Mouse (Mus musculus) CD4-positive helper T cell, adult 2 months (primary cell): ENCODE results near the gene Flna.
"Not testable (repeated sequence)": the region's sequence is repeated elsewhere in the genome, so short reads cannot be mapped to it uniquely, and the experiment has no call there.

Source experiments
- DNase-seq: peaks from one replicate; pipeline ENCODE4 v3.0.0-alpha.2; 2012; ENCODE audit warnings: low read depth, missing footprints, low spot score

The Flna gene

DNA sequence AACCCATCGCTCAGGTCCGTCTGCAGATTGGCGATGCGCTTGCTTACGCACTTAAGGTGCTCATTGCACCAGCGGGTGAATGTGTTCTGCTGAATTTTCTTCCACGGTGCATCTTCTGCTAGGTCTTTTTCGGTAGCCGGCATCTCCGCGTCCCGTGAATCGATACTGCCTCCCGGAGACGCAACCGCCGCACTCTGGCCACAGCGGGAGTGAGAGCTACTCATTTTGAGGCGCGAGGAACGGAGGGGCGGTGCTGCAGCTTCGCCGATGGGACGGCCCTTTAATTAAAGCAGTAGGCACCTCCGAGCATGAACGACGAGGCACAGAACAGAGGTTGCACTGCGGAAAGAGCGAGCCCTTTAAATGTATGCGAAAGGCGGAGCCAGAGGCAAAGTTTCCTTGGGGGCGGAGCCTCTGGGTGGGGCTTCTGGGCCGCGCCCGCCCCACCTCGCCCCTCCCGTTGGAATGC lies 3.4 kb downstream of the Flna start:
- peak; percentile 91 for DNase-seq

DNA sequence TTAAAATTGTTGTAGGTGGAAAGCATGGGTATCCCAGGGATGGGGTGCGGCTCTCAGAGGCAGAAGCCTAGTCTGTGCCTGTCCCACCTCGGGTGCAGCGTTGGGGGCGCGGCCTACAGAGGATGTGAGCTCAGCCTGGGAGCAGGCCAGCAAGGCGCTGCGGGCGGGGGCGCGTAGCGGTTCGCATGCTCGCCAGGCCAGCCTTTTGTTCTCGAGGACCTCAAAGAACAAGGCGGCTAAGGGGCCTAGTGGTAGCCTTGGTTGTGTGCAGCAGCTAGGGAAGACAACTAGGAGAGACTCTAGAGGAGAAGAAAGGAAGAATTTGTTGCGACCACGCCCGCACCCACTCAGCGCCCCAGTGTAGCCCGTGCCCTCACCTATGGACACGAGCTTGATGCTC lies 3.9 kb downstream of the Flna start:
- peak; percentile 78 for DNase-seq

DNA sequence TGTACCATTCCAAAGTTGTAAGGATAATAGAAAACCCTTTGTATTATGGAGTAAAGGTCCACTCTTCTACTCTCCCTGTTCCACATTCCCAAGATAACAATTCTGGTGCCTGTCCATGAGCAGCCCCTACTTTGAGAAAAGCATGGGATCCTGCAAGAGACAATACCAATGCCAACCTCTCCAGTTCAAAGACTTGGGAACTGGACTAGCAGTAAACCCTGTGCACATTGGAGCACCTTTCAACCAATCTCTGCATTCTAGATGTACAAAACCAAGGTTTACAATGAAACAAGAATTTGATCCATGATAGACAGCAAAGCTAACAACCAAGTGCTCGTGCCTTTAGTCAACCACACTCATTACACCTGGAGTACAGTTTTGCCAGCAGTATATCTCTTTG lies 4.5 kb downstream of the Flna start:
- peak; percentile 15 for DNase-seq

DNA sequence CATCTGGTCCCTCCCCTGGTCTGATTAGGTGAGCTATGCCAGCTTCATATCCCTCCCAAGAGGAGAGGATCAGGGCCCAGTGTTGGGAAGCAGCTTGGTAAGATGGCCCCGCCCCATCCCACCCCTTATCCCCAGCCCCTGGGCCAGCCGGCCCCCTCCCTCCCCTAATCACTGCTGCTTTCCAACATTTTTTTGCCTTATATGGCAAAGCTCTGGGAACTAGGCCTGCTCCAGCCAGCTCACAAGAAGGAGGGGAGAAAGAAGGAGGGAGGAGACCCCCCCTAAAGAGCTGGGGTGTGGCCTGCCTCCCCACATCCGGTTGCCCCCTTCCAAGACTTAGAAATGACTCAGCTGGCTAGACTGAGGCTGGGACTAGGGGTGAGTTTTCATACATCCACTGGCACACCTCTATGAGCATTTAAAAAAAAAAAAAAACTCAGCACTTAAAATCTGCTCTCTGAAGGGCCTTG lies 5.0 kb downstream of the Flna start:
- peak; percentile 78 for DNase-seq

DNA sequence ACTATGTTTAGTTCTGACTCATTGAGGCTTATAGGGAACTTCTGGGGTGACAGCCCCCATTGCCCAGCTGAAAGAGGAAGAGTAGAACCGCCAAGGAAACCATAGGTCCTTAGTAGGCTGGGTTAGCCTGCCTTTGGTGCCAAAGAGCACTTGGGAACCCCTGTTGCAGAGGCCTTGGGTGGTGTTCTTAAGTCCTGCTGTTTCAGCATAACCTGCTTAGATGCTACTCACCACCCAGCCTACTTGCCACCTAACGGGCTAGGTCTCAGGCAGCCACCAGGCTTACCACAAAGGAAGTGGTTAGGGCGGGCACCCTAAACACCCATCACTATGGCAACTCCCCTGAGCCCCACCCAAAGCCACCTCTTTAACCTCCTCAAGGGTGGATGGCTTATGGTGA lies 5.8 kb downstream of the Flna start:
- DNase-seq = peak; percentile 92

DNA sequence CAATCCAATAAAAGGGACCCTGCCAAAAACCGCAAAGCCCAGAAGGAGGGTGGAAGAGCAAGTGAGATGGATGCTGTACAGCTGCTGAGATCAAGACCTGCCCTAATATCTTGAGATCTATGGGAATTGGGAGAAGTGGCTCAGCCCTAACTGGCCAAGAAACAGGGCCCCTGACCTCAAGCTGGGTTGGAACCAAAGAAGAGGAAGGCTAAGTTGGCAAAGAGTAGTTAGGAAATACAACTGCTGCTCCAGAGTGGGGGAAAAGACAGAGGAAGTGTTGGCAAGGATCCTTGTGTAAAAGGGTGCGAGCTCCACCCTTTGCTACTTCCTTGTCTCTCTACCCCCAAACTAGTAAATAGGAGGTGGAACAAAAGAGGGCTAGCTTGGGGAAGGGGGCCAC lies 6.2 kb downstream of the Flna start:
- no peak for DNase-seq

DNA sequence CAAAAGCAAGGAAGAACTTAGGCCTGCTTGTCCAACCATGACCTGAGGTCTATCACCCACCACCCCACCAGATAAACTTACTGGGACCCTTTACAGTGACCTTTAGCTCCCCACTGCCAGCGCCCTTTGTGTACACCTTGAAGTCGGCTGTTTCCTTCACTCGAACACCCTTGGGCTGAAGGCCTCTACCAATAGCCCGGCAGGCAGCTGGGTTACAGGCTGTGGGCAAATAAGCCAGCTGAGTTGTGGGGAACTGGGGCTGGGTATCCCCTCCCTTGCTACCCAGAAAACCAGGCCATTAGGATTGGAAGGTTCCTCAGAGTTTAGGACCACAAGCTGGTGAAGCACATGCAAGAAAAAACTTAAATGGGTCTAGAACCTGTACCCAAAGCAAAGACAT lies 9.3 kb downstream of the Flna start:
- no peak for DNase-seq

DNA sequence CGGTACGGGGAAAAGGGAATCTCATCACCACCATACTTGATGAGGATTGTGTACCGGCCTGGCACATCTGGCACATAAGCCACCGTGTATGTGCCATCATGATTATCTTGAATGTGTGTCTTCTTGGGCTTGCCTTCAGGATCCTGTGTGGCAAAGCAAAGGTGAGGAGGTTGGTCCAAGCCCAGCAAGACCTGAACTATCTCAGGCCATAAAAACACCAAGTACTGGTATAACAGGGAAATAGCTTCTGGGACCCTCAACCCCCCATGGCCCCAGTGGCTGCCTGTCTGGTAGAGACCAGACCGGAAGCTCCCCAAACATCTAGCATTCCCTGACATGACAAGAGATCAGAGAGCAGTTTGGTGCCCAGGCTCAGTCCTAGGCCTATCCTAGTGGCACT lies 16.4 kb downstream of the Flna start:
- DNase-seq = no peak

DNA sequence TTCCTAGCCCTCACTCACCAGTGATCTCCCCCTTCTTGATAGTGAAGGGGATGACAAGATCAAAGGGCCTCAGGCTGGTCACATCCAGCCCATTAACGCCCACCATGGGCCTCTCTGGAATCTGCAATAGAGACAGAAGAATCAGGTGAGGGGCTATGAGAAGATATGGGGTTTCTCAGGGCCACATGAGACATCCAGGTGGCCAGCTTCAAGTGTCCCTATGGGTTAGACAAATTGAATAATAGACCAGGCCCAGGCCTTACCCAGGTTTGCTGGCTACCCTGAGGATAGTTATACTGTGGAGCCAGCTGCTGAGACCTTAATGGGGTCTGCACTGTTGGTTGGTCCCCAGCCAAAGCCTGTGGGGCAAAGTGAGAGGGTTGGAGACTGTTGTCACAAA lies 19.6 kb downstream of the Flna start:
- no peak for DNase-seq

DNA sequence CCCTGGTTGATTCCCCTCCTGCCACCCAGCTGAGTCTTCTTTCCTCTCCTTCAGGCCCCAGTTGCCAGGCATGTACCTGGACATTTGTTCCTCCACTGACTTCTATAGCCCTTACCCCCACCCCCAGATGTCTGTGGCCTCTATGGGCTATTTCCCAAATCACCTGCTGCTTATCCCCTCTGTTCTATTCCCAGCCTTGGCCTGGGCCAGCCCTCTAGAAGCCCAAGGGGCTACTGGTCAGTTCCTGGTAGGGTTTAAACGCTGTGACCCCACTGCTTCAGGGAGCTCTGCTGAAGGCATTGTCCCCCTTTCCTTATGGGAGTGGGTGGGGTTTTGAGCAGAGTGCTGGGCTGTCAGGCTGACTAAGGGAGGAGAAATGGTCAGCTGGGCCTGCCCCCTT lies 29.5 kb downstream of the Flna start:
- DNase-seq = not testable (repeated sequence)

DNA sequence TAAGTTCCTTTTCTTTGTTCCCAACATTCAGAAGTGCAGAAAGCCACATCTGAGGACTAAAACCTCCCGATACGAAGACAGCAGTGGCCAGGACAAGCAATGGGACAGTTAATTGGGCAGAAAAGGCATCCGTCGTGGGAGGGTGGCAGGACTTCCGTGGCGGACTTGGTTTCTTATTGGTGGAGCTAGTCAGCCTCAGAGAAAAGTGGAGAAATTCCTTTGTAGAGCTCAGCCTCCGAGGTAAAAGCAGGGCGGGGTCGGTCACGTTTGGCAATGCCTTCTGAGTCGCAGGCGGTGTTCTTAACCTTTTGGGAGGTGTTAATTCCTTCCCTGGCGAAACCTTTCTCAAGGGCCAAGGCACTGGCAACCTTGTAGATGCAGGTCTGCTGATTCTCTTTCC lies 30.2 kb downstream of the Flna start:
- no peak for DNase-seq

DNA sequence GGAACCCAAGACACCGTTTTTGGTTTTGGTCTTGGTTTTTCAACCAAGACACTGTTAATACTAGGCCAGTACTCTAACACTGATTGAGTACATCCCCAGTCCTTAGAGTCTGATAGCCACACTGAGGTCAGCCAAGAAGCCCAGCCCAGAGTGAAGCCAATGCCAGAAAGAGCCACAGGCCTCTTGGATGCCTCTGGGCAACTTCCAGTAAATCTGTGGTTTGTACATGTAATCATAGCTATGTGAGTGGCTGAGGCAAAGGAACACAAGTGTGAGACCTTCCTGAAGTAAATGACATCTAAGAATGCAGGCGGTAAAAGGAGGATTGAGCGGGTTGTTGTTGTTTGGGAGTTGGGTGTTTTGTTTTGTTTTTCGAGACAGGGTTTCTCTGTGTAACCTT lies 31.1 kb downstream of the Flna start:
- DNase-seq = no peak

DNA sequence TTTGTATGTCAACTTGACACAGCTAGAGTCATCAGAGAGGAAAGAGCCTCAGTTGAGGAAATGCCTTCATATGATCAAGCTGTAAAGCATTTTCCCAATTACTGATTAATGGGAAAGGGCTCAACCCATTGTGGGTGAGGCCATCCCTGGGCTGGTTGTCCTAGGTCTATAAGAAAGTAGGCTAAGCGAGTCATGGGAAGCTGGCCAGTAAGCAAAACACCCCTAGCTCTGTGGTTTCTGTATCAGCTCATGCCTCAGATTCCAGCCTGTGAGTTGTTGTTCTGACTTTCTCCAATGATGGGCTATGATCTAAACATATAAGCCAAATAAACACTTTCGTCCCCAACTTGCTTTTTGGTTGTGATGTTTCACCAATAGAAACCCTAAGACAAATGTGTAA lies 46.1 kb downstream of the Flna start:
- no peak for DNase-seq

DNA sequence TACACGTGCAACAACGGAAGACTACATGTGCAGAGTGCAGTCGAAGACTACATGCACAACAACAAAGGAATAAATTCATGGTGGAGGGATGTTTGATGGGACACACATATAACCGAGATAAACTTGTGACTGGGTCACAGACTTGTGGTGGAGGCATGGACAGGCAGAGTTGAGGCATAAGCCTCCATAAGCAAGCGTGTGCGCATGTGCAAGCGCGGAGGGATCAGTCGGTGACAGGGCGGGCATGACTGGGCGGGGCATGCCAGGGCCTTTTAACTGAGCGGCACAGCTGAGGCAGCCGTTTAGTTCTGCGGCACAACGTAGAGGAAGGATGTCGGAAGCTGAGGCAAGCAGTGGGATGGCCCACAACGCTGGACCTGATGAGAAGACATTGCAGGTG lies 72.7 kb downstream of the Flna start, which contains the start of gene Tktl1:
TSS of gene Tktl1 (plus strand) at position 301 of the 400 bp plus-strand sequence.
- no peak for DNase-seq
